Mouse (Mus musculus) kidney, embryonic 16.5 days (tissue): ENCODE data around the gene 3110082I17Rik. TPM values are rescaled to one million over a fixed set of nuclear protein-coding genes. Genes with fewer than 3 reads are reported as not detected.
"Not testable (repeated sequence)": the region's sequence is repeated elsewhere in the genome, so short reads cannot be mapped to it uniquely, and the experiment has no call there.

Experiments used
- ATAC-seq: fragments of 200-750 bp; cut with Nextera tagmentation; 2 replicates; pipeline ENCODE4 v1.8.0; 2017; ENCODE audit warnings: moderate TSS enrichment; ENCODE audit not compliant: low FRiP score, low TSS enrichment
- H3K27ac ChIP-seq: fragments of 300-500 bp; sonication (generic); 2 replicates; pipeline ENCODE4 v1.5.1; 2014; ENCODE audit warnings: low read length
- H3K27me3 ChIP-seq: fragments of 300-500 bp; sonication (generic); 2 replicates; pipeline ENCODE4 v1.6.1; 2014; ENCODE audit warnings: low read length, control low read depth, mixed read lengths; ENCODE audit not compliant: insufficient read depth
- H3K36me3 ChIP-seq: fragments of 300-500 bp; sonication (generic); 2 replicates; pipeline ENCODE4 v1.6.1; 2014; ENCODE audit warnings: low read length, control low read depth, mixed read lengths; ENCODE audit not compliant: insufficient read depth
- H3K4me1 ChIP-seq: fragments of 300-500 bp; sonication (generic); 2 replicates; pipeline ENCODE4 v1.6.1; 2014; ENCODE audit warnings: low read length, control low read depth, mixed read lengths; ENCODE audit not compliant: insufficient read depth
- H3K4me2 ChIP-seq: fragments of 300-500 bp; sonication (generic); replicated peaks from 2 replicates; pipeline ENCODE4 v1.6.1; 2014; ENCODE audit warnings: low read depth, low read length
- H3K4me3 ChIP-seq: fragments of 300-500 bp; sonication (generic); 2 replicates; pipeline ENCODE4 v1.5.1; 2014; ENCODE audit warnings: mild to moderate bottlenecking, low read length
- H3K9ac ChIP-seq: fragments of 300-500 bp; sonication (generic); replicated peaks from 2 replicates; pipeline ENCODE4 v1.6.1; 2014; ENCODE audit warnings: low read length
- H3K9me3 ChIP-seq: fragments of 300-500 bp; sonication (generic); 2 replicates; pipeline ENCODE4 v1.6.1; 2016; ENCODE audit warnings: low read length, control low read depth
- WGBS: fragments of 180-500 bp; shearing (Covaris S2); extraction: QIAGEN DNeasy Blood & Tissue Kit; methylation state at CpG from one replicate; pipeline ENCODE4 v1.1.7; 2014; 5-methylcytosine and 5-hydroxymethylcytosine counted together
- polyA plus RNA-seq: library from polyadenylated mRNA; unstranded; fragments of >200 nt; fragmentation: Nextera tagmentation; extraction: Ambion mirVana; gene quantifications from 2 replicates; pipeline ENCODE4 v1.2.1, GENCODE M21; 2015

The 3110082I17Rik gene
- polyA plus RNA-seq, 1 experiment from 2014 or later: 46.1 TPM

DNA sequence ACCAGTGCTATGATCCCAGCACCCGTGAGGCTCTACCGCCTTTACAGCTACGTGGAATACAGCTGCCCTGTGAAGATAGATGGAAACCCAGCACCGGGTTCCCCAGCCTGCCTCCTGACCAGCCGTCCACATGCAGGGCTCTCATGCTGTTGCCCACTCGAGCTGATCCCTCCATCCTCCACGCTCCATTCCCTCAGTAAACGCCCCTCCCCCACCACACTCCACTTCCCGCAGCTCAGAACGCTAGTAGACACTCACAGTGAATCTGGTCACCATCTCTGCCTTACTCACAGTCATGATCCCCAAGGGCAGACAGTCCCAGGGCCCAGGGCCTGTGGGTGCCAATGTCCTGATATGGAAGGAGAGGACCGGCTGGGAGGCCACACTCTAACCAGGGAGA, 121.4 kb downstream of the 3110082I17Rik start:
- H3K9ac ChIP-seq: peak overlapping the region; percentile 26; the same call in 1 of the 2 replicates
- no peak overlapping the region for H3K4me3 ChIP-seq
- H3K4me1 ChIP-seq: peaks cover 22% of the 10 kb centered on the region
- WGBS: 53% methylated on average over 11 of the region's 11 CpGs
- no peak overlapping the region for H3K27ac ChIP-seq
- H3K27me3 ChIP-seq: no peaks in the 10 kb centered on the region
- no peak overlapping the region for H3K4me2 ChIP-seq
- H3K36me3 ChIP-seq: peaks cover 40% of the 10 kb centered on the region
- no peaks in the 10 kb centered on the region for H3K9me3 ChIP-seq
- ATAC-seq: no peak

DNA sequence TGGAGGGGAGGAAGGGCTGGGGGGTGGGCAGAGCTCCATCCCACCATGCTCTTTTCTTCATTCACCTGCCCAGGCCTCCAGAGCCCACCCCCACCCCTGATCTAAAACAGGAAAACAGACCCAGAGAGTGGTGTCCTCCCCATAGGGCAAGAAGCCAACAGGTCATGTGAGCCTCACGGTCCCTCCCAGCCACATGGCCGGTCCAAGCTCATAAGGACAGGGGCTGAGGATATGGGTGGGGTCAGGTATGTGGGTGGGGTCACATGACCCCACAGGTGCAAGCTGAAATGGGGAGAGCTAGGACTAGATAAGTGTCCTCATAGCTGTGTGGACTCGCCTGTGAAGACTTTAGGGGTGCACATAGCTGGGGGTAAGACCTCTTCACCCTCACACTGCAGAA, 121.9 kb downstream of the 3110082I17Rik start:
- no peak overlapping the region for H3K9ac ChIP-seq
- peaks cover 22% of the 10 kb centered on the region for H3K4me1 ChIP-seq
- no peak overlapping the region for H3K4me3 ChIP-seq
- WGBS: 52% methylated on average over 3 of the region's 3 CpGs
- no peaks in the 10 kb centered on the region for H3K27me3 ChIP-seq
- H3K9me3 ChIP-seq: no peaks in the 10 kb centered on the region
- no peak for ATAC-seq
- H3K36me3 ChIP-seq: peaks cover 40% of the 10 kb centered on the region
- H3K4me2 ChIP-seq: no peak overlapping the region
- H3K27ac ChIP-seq: no peak overlapping the region

- no peak overlapping the region for H3K4me2 ChIP-seq
- 0 out of 2 replicates have a peak overlapping the region, but pooled peaks have one; percentile 10 for H3K27ac ChIP-seq
- no peak overlapping the region for H3K4me3 ChIP-seq
- H3K4me1 ChIP-seq: peaks cover 22% of the 10 kb centered on the region
- H3K9ac ChIP-seq: no peak overlapping the region
- H3K36me3 ChIP-seq: peaks cover 40% of the 10 kb centered on the region
- ATAC-seq: 0 out of 2 replicates have a peak, but pooled peaks have one; percentile 20
- 52% methylated on average over 13 of the region's 13 CpGs for WGBS
- H3K9me3 ChIP-seq: no peaks in the 10 kb centered on the region
- H3K27me3 ChIP-seq: no peaks in the 10 kb centered on the region
Measured at GRCm38 (mm10) chr5:139337826-139338370, 122.4 kb downstream of the 3110082I17Rik start.

DNA sequence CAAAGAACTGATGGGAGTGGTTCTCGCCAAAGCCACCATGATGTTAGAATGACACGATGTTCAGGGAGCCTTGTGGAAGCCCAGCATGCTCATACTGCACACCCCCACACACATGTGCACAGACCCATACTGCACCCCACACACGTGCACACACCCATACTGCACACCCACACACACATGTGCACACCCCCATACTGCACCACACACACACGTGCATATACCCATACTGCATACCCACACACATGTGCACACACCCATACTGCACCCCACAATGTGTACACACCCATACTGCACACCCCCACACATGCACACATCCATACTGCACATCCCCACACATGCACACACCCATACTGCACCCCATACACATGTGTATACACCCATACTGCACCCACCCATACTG, 124.7 kb downstream of the 3110082I17Rik start:
- H3K27ac ChIP-seq: no peak overlapping the region
- peaks cover 30% of the 10 kb centered on the region for H3K4me1 ChIP-seq
- no peak overlapping the region for H3K4me2 ChIP-seq
- 94% methylated on average over 4 of the region's 4 CpGs for WGBS
- H3K27me3 ChIP-seq: no peaks in the 10 kb centered on the region
- H3K4me3 ChIP-seq: no peak overlapping the region
- H3K36me3 ChIP-seq: peaks cover 25% of the 10 kb centered on the region
- ATAC-seq: no peak
- no peak overlapping the region for H3K9ac ChIP-seq
- no peaks in the 10 kb centered on the region for H3K9me3 ChIP-seq

GRCm38 (mm10) chr5:139334394-139334793, 125.9 kb downstream of the 3110082I17Rik start:
- H3K27me3 ChIP-seq, H3K4me3 ChIP-seq, H3K9me3 ChIP-seq, H3K27ac ChIP-seq, H3K4me2 ChIP-seq, ATAC-seq, H3K9ac ChIP-seq: not testable (repeated sequence)
- Histone ChIP-seq H3K4me1 (peaks cover 27% of the 10 kb centered on the region), H3K36me3 (peaks cover 20% of the 10 kb centered on the region)
- WGBS: 89% methylated on average over 10 of the region's 10 CpGs

- H3K27me3 ChIP-seq: no peaks in the 10 kb centered on the region
- H3K4me2 ChIP-seq: no peak overlapping the region
- H3K4me1 ChIP-seq: peaks cover 20% of the 10 kb centered on the region
- peaks cover 10% of the 10 kb centered on the region for H3K36me3 ChIP-seq
- ATAC-seq: no peak; the same call in 1 of the 2 replicates
- 30% methylated on average over 16 of the region's 16 CpGs for WGBS
- H3K4me3 ChIP-seq: no peak overlapping the region
- no peak overlapping the region for H3K9ac ChIP-seq
- H3K9me3 ChIP-seq: no peaks in the 10 kb centered on the region
- H3K27ac ChIP-seq: no peak overlapping the region; the same call in 1 of the 2 replicates
Measured at GRCm38 (mm10) chr5:139333301-139334013, 126.9 kb downstream of the 3110082I17Rik start.

DNA sequence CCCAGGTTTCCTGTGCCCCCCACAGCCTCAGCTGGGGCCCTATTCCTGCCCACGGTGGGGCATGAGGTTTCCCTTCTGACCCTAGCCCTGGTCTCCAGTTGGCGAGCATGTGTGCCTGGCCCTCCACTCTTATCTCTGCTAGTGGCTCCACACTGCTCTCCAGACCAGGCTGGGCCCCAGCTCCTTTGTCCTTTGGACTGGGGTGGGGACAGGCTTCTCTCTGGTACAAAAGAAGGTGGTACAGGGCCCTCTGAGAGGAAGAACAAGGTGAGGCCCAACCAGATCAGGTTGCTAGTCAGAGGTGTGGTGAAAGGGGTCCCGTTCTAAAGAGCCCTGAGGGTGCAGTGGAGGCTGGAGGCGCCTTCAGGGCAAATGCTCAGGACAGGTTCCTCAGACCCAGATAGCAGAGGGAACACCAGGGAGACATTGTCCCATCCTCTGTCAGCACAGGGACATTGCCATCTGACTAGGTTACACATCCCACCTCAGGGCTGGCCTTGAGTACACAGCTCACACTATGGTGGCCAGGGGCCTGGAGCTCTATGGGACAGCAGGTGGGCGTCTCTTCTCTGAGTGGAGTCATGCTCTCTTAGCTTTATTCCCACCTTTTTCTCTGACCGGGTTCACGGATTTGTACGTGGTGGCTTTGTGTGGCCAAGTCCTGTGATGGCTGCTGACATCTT, 127.6 kb downstream of the 3110082I17Rik start:
- Histone ChIP-seq H3K4me1 (peaks cover 16% of the 10 kb centered on the region), H3K27ac (no peak overlapping the region), H3K9me3 (no peaks in the 10 kb centered on the region), H3K27me3 (no peaks in the 10 kb centered on the region), H3K9ac (no peak overlapping the region), H3K4me2 (no peak overlapping the region), H3K4me3 (no peak overlapping the region), H3K36me3 (peaks cover 3% of the 10 kb centered on the region)
- 0 out of 2 replicates have a peak, but pooled peaks have one; percentile 34 for ATAC-seq
- WGBS: 74% methylated on average over 8 of the region's 8 CpGs

- no peak overlapping the region for H3K4me2 ChIP-seq
- WGBS: 18% methylated on average over 8 of the region's 8 CpGs
- peaks cover 16% of the 10 kb centered on the region for H3K4me1 ChIP-seq
- no peak overlapping the region for H3K9ac ChIP-seq
- no peak overlapping the region for H3K4me3 ChIP-seq
- no peaks in the 10 kb centered on the region for H3K9me3 ChIP-seq
- no peaks in the 10 kb centered on the region for H3K36me3 ChIP-seq
- no peak overlapping the region for H3K27ac ChIP-seq
- 0 out of 2 replicates have a peak, but pooled peaks have one; percentile 16 for ATAC-seq
- no peaks in the 10 kb centered on the region for H3K27me3 ChIP-seq
Measured at GRCm38 (mm10) chr5:139331742-139332141, 128.6 kb downstream of the 3110082I17Rik start.

- Histone ChIP-seq H3K4me2 (no peak overlapping the region), H3K4me3 (no peak overlapping the region), H3K27ac (no peak overlapping the region), H3K9ac (no peak overlapping the region), H3K36me3 (no peaks in the 10 kb centered on the region), H3K27me3 (peaks cover 7% of the 10 kb centered on the region), H3K9me3 (no peaks in the 10 kb centered on the region), H3K4me1 (peaks cover 16% of the 10 kb centered on the region)
- WGBS: 56% methylated on average over 7 of the region's 7 CpGs
- no peak for ATAC-seq
Measured at GRCm38 (mm10) chr5:139330766-139331165, 129.6 kb downstream of the 3110082I17Rik start.
